Mouse (Mus musculus) leukemia stem cell, adult 10-12 weeks (primary cell): ENCODE measurements around the gene Gm45021. TPM values are rescaled to one million over a fixed set of nuclear protein-coding genes. Genes with fewer than 3 reads are reported as not detected.

Experiments
- polyA plus RNA-seq: library from polyadenylated mRNA; stranded (reverse); fragments of >175 nt; gene quantifications from 2 replicates; pipeline ENCODE4 v1.2.3, GENCODE M21; 2012; ENCODE audit warnings: low replicate concordance

Gene Gm45021
- polyA plus RNA-seq, result not detected in 2 replicates

GRCm38 (mm10) chr6:48589194-48589750, at the start of gene Gm45021:
TSS of gene Gm45021 (plus strand) at chr6:48589610.

GRCm38 (mm10) chr6:48554280-48555103, 34.9 kb upstream of the Gm45021 start, which contains the start of gene Lrrc61:
TSS of gene Lrrc61 (plus strand) at chr6:48554796.

DNA sequence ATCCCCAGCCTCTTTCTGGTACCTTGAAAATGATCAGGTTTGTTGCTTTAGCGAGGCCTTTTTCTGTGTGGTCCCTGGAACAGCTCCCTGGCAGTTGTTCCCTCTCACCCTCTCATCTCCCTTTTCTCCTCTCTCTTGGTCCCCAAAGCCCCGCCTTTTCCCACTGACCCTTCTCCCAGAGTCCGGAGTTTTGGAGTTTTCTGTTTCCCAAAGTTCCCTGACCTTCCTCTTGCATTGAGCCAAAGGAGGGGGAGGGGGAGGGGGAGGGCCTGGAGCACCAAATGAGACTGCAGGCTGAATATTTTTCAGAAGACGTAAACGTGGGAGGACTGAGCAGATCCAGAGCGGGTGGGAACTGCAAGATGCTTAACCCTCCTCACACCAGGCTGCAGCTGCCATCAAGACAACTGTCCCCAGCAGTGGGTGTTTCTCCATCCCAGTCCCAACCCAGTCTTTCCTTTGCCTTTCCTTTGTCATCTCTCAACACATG, 16.8 kb upstream of the Gm45021 start, which contains the start of gene Rarres2:
Gene Rarres2 (minus strand): TSS at position 218 of the 490 bp plus-strand sequence.

GRCm38 (mm10) chr6:48593158-48594042, 4.0 kb downstream of the Gm45021 start, which contains the start of the genes Repin1 and Gm44965:
TSS of gene Repin1 (plus strand) at chr6:48593883.
TSS of gene Gm44965 (plus strand) at chr6:48593941.

DNA sequence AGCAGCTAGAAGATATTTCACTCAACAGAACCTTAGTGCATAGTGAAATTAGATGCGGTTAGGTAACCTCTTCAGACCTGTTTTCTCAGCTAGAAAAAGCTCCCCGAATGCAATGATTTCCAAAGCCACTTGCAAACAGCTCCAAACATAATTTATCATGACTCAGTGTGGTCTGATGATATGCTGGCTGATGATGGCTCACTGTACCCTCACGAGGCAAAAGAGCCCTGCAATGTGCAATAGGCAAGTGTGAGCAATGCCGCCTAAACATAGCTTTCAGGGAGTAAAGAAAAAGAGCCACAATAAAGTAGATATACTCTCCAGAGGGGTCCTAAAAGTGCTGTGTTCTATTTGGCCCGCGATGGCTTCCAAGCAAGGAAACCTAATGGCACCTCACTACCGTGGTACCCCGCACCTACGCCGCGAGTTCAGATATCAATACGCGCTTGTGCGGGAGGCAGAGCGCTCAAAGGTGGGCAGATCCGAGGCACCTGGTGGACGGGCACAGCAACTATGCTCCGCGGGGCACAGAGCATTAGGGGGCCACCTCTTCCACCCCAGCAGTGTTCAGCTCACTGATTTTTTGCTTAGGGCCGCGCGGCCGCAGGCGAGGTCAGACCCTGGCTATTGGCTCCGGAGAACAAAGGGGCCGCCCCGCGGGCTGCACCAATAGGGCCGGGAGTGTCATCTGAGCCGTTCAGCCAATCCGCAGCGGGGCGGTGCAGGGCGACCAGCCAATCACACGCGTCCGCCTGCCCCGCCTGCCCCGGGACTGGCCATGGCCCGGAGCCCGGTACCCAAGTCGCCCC, 12.1 kb downstream of the Gm45021 start, which contains the start of gene Zfp775:
Gene Zfp775 (plus strand): TSS at position 793 of the 809 bp plus-strand sequence.

DNA sequence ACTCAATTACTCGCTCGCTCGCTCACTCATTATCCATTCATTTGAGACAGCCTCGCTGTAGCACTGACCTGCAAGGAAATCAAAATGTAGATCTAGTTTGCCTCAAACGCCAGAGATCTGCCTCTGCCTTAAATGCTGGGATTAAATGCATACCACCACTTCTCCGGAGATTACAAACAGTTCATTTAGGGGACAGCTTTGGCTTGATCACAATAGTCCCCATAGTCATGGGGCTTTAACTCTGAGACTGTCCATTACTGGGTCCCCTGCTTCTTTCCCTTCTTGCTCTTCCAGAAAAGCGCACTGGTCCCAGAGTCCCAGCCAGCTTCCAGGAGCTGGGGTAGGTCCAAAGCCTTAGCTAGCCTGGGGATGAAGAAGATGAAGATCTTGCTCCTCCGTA, 37.1 kb downstream of the Gm45021 start, which contains the start of gene AI854703:
Gene AI854703 (plus strand): TSS at position 301 of the 400 bp plus-strand sequence.

DNA sequence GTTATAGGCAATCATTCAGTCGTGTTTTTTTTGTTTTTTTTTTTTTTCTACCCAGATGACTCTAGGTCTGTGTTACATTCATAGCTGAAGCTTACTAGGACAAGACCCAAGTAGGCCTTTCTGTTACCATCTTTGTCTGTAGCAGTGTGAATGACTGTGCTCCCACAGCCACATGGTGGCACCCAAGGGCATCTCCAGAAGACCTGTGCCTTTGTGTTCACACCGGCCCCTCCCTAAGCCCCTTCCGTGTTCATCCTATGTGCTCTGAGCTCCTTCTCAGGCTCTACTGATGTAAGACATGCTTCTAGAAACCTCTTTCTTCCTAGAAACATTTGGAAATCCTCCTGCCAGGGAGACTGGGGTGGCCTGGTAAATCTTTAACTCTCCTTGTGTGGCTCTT, 57.6 kb downstream of the Gm45021 start, which contains the start of gene Gimap8:
Gene Gimap8 (plus strand): TSS at position 240 of the 400 bp plus-strand sequence.

Other genes with a start within 250 kb of the Gm45021 start
- gene Krba1, start 194.0 kb upstream of the Gm45021 start, polyA plus RNA-seq, result 4.3 and 9.1 TPM in 2 replicates
- 5.6 and 7.6 TPM in 2 replicates for gene Zfp467, start 143.8 kb upstream of the Gm45021 start, polyA plus RNA-seq
- 0.26 and 0.44 TPM in 2 replicates for gene Sspo, start 141.4 kb upstream of the Gm45021 start, polyA plus RNA-seq
- 0.25 and 3.8 TPM in 2 replicates for gene Atp6v0e2, start 52.0 kb upstream of the Gm45021 start, polyA plus RNA-seq
- 9.1 and 11.2 TPM in 2 replicates for gene Lrrc61, start 34.8 kb upstream of the Gm45021 start, polyA plus RNA-seq
- 1.4 TPM in 1 of 2 replicates, not detected in the other for gene Rarres2, start 16.8 kb upstream of the Gm45021 start, polyA plus RNA-seq
- gene Repin1, start 4.3 kb downstream of the Gm45021 start, polyA plus RNA-seq, result 10.0 TPM in 2 replicates
- gene Gm44965, start 4.3 kb downstream of the Gm45021 start, polyA plus RNA-seq, result 1.0 TPM in 1 of 2 replicates, not detected in the other
- 1.2 and 1.5 TPM in 2 replicates for gene Zfp775, start 12.5 kb downstream of the Gm45021 start, polyA plus RNA-seq
- 0.20 and 0.59 TPM in 2 replicates for gene AI854703, start 37.2 kb downstream of the Gm45021 start, polyA plus RNA-seq
- 3.2 and 4.2 TPM in 2 replicates for gene Gimap8, start 57.6 kb downstream of the Gm45021 start, polyA plus RNA-seq
- 0.52 TPM in 1 of 2 replicates, not detected in the other for gene Gimap9, start 86.5 kb downstream of the Gm45021 start, polyA plus RNA-seq
- 1.3 and 5.0 TPM in 2 replicates for gene Gimap4, start 94.9 kb downstream of the Gm45021 start, polyA plus RNA-seq
- 4.5 and 8.3 TPM in 2 replicates for gene Gimap6, start 118.6 kb downstream of the Gm45021 start, polyA plus RNA-seq
- gene Gm28053, start 129.0 kb downstream of the Gm45021 start, polyA plus RNA-seq, result not detected in 2 replicates
- 0.37 and 2.0 TPM in 2 replicates for gene Gimap7, start 129.0 kb downstream of the Gm45021 start, polyA plus RNA-seq
- 14.6 and 21.6 TPM in 2 replicates for gene Gimap1, start 149.4 kb downstream of the Gm45021 start, polyA plus RNA-seq
- 4.7 and 19.6 TPM in 2 replicates for gene Gimap5, start 156.6 kb downstream of the Gm45021 start, polyA plus RNA-seq
- gene Gimap3, start 181.2 kb downstream of the Gm45021 start, polyA plus RNA-seq, result 24.2 and 84.0 TPM in 2 replicates